Mouse (Mus musculus): ENCODE results near the gene Qars. TPM values are rescaled to one million over a fixed set of nuclear protein-coding genes. Genes with fewer than 3 reads are reported as not detected.

The Qars gene
- polyA plus RNA-seq, 1 experiment from 2014 or later, result 138 TPM

Other genes with a start within 250 kb of the Qars start
- 46.8 and 52.2 TPM in 2 replicates for gene Dag1, start 243.7 kb upstream of the Qars start, polyA plus RNA-seq (2014; fragmentation: Nextera tagmentation; extraction: Ambion mirVana)
- 36.7 and 49.1 TPM in 2 replicates for gene Nicn1, start 217.3 kb upstream of the Qars start, polyA plus RNA-seq (2014; fragmentation: Nextera tagmentation; extraction: Ambion mirVana)
- 15.9 and 20.5 TPM in 2 replicates for gene Amt, start 210.9 kb upstream of the Qars start, polyA plus RNA-seq (2014; fragmentation: Nextera tagmentation; extraction: Ambion mirVana)
- gene Rhoa, start 201.6 kb upstream of the Qars start, polyA plus RNA-seq (2014; fragmentation: Nextera tagmentation; extraction: Ambion mirVana), result 249 and 319 TPM in 2 replicates
- gene Tcta, start 201.5 kb upstream of the Qars start, polyA plus RNA-seq (2014; fragmentation: Nextera tagmentation; extraction: Ambion mirVana), result 14.8 and 15.8 TPM in 2 replicates
- 798 and 887 TPM in 2 replicates for gene Gpx1, start 168.8 kb upstream of the Qars start, polyA plus RNA-seq (2014; fragmentation: Nextera tagmentation; extraction: Ambion mirVana)
- 130 and 133 TPM in 2 replicates for gene Usp4, start 159.9 kb upstream of the Qars start, polyA plus RNA-seq (2014; fragmentation: Nextera tagmentation; extraction: Ambion mirVana)
- gene 1700102P08Rik, start 114.9 kb upstream of the Qars start, polyA plus RNA-seq (2014; fragmentation: Nextera tagmentation; extraction: Ambion mirVana), result 0.57 and 0.87 TPM in 2 replicates
- gene Ccdc36, start 79.2 kb upstream of the Qars start, polyA plus RNA-seq (2014; fragmentation: Nextera tagmentation; extraction: Ambion mirVana), result 1.3 and 1.5 TPM in 2 replicates
- gene BC048562, start 71.2 kb upstream of the Qars start, polyA plus RNA-seq (2014; fragmentation: Nextera tagmentation; extraction: Ambion mirVana), result not detected in 2 replicates
- 46.0 and 55.5 TPM in 2 replicates for gene Ccdc71, start 47.2 kb upstream of the Qars start, polyA plus RNA-seq (2014; fragmentation: Nextera tagmentation; extraction: Ambion mirVana)
- gene Klhdc8b, start 46.1 kb upstream of the Qars start, polyA plus RNA-seq (2014; fragmentation: Nextera tagmentation; extraction: Ambion mirVana), result 13.6 and 17.2 TPM in 2 replicates
- gene Lamb2, start 28.0 kb upstream of the Qars start, polyA plus RNA-seq (2014; fragmentation: Nextera tagmentation; extraction: Ambion mirVana), result 18.0 and 18.9 TPM in 2 replicates
- 73.6 and 81.7 TPM in 2 replicates for gene Usp19, start 17.1 kb upstream of the Qars start, polyA plus RNA-seq (2014; fragmentation: Nextera tagmentation; extraction: Ambion mirVana)
- 164 and 167 TPM in 2 replicates for gene Qrich1, start 9.1 kb downstream of the Qars start, polyA plus RNA-seq (2014; fragmentation: Nextera tagmentation; extraction: Ambion mirVana)
- 237 and 247 TPM in 2 replicates for gene Impdh2, start 52.6 kb downstream of the Qars start, polyA plus RNA-seq (2014; fragmentation: Nextera tagmentation; extraction: Ambion mirVana)
- 44.3 and 47.5 TPM in 2 replicates for gene Ndufaf3, start 59.7 kb downstream of the Qars start, polyA plus RNA-seq (2014; fragmentation: Nextera tagmentation; extraction: Ambion mirVana)
- 183 and 195 TPM in 2 replicates for gene Dalrd3, start 62.2 kb downstream of the Qars start, polyA plus RNA-seq (2014; fragmentation: Nextera tagmentation; extraction: Ambion mirVana)
- gene Wdr6, start 71.0 kb downstream of the Qars start, polyA plus RNA-seq (2014; fragmentation: Nextera tagmentation; extraction: Ambion mirVana), result 152 and 167 TPM in 2 replicates
- 6.7 and 7.2 TPM in 2 replicates for gene P4htm, start 90.0 kb downstream of the Qars start, polyA plus RNA-seq (2014; fragmentation: Nextera tagmentation; extraction: Ambion mirVana)
- 45.0 and 49.8 TPM in 2 replicates for gene Arih2, start 141.7 kb downstream of the Qars start, polyA plus RNA-seq (2014; fragmentation: Nextera tagmentation; extraction: Ambion mirVana)
- gene Slc25a20, start 154.4 kb downstream of the Qars start, polyA plus RNA-seq (2014; fragmentation: Nextera tagmentation; extraction: Ambion mirVana), result 23.2 and 31.4 TPM in 2 replicates
- gene Prkar2a, start 181.6 kb downstream of the Qars start, polyA plus RNA-seq (2014; fragmentation: Nextera tagmentation; extraction: Ambion mirVana), result 32.5 and 35.2 TPM in 2 replicates

Data from limb, embryonic 11.5 days (tissue).